Mouse (Mus musculus) cerebellum, adult 2 months (tissue): ENCODE measurements at regions not wholly inside any gene's neighbourhood (a gene's known extent, or its start where the extent isn't known, plus 50 kb on each side); places are given as distances from the start of the nearest gene placed in this dataset.

Experiments used
- CTCF ChIP-seq: fragments of 200-500 bp; IDR thresholded peaks from 2 replicates; pipeline ENCODE4 v1.5.1; 2011; ENCODE audit warnings: low read depth, mild to moderate bottlenecking, control low read depth, low read length, moderate library complexity, borderline replicate concordance; ENCODE audit not compliant: insufficient read depth
- POLR2A ChIP-seq: fragments of 200-500 bp; IDR thresholded peaks from 2 replicates; pipeline ENCODE4 v1.6.1; 2011; ENCODE audit warnings: low read length, control low read depth, borderline replicate concordance; ENCODE audit not compliant: insufficient read depth

- no peak for TF ChIP-seq CTCF
- no peak for TF ChIP-seq POLR2A
These were observed 143.3 kb upstream of the Irx4 start for GRCm38 (mm10) chr13:73116822-73117632.
